Mouse (Mus musculus) olfactory bulb, adult 2 months (tissue): Measurements from ENCODE around the gene Dnajc1.

Experiments
- CTCF ChIP-seq: fragments of 200-500 bp; IDR thresholded peaks from 2 replicates; pipeline ENCODE4 v1.5.1; 2012; ENCODE audit warnings: low read depth, mild to moderate bottlenecking, low read length, moderate library complexity; ENCODE audit not compliant: insufficient read depth
- POLR2A ChIP-seq: fragments of 200-500 bp; IDR thresholded peaks from 2 replicates; pipeline ENCODE4 v1.6.1; 2012; ENCODE audit warnings: mild to moderate bottlenecking, low read depth, low read length, moderate library complexity; ENCODE audit not compliant: insufficient read depth

DNA sequence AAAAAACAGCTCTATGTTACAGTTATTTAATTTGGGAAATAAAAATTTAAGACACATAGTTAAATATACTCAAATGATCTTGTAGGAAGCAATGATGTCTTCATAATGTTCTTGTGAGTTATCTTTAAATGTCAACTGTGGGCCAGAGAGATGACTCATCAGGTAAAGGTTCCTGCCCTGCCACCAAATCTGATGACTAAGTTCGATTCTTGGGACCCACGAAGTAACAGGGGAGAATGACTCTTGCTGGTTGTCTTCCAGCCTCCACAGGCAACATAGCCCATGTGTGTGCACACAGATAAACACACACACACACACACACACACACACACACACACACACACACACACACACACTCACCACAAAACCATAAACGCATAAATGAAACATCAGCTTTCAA is 22.6 kb upstream of the Dnajc1 start:
- TF ChIP-seq POLR2A = no peak
- no peak for TF ChIP-seq CTCF
